Mouse (Mus musculus): Measurements from ENCODE around the gene Zbtb22.

DNA sequence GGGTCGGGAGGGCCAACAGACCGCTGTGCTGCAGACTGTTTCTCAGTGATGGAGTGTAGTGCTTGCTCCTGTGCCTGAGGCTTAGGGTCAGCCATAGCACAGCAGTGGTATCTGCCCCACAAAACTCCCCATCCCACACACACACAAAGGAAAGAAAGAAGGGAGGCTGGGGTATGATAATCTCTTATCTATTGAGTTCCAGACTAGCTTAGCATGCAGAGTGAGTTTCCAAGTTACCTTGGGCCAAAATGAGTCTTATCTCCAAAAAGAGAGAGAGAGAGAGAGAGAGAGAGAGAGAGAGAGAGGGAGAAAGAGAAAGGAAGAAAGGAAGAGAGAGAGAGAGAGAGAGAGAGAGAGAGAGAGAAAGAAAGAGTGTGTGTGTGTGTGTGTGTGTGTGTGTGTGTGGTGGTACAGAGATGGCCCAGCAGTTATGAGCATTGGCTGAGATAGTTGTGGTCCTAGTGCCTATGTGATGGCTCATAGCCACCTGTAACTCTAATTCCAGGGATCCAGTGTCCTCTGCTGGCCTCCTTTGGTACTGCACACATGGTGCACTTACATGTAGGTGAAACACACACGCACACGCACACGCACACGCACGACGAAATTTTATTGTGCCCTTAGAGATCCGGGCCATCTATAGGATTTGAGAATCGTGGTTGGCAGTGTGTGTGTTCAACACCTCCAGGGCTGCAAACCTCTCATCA is 9.0 kb downstream of the Zbtb22 start:
- TF ChIP-seq POLR2A (IDR thresholded peaks at IDR 0.05; ENCODE audit: borderline replicate concordance, control insufficient read depth, low read depth, low read length) (no peak), CTCF (IDR thresholded peaks at IDR 0.05; ENCODE audit: control insufficient read depth, insufficient read depth, low read length) (peak; percentile 46)
